In the genomic region with DNA sequence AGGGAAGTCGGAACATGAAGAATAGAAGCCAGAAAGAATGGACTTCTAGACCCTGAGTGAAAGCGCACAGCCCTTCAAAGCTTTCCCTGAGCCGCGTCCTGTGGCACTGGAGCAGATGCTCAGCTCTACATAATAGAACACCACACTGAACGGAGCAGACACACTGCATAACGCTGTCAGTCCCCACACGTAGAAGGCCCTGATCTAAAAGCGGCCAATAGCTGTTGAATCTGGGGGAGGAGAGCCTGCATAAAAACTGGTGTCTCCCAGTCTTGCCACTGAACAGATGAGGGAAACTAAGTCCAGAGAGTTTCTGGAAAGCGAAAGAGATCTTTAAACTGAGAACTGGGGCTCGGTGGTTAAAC, we compare ENCODE assay signal across 8 mouse cellular contexts. TPM values are rescaled to one million over a fixed set of nuclear protein-coding genes. Genes with fewer than 3 reads are reported as not detected.
DNase-seq lines count a peak whose midpoint lies in the region; ATAC-seq and TF ChIP-seq lines count a peak whose summit lies in the region.

No protein-coding gene starts in this region.

- no peaks in the 10 kb centered on the region for H3K9me3 ChIP-seq in heart, embryonic 11.5 days (replicated peaks; ENCODE audit: control insufficient read depth, low read length)
- H3K9me3 ChIP-seq in embryonic facial prominence, embryonic 12.5 days, result no peaks in the 10 kb centered on the region
- H3K9me3 ChIP-seq in intestine, embryonic 14.5 days (ENCODE audit: control insufficient read depth, low read length), result no peaks in the 10 kb centered on the region
- no peaks in the 10 kb centered on the region for H3K9me3 ChIP-seq in liver, postnatal 0 days (ENCODE audit: low read length)

- H3K4me3 ChIP-seq in heart, embryonic 11.5 days (ENCODE audit: low read depth, low read length), result peak overlapping the region; percentile 67
- peak overlapping the region; percentile 64 for H3K4me3 ChIP-seq in embryonic facial prominence, embryonic 12.5 days
- peak overlapping the region; percentile 65 for H3K4me3 ChIP-seq in intestine, embryonic 14.5 days (ENCODE audit: low read depth, low read length)
- H3K4me3 ChIP-seq in liver, postnatal 0 days (ENCODE audit: low read depth, low read length), result peak overlapping the region; percentile 64

- peak overlapping the region; percentile 91 for H3K9ac ChIP-seq in heart, embryonic 11.5 days (ENCODE audit: low read depth, low read length)
- H3K9ac ChIP-seq in embryonic facial prominence, embryonic 12.5 days, result peak overlapping the region; percentile 87
- H3K9ac ChIP-seq in intestine, embryonic 14.5 days (ENCODE audit: low read length), result peak overlapping the region; percentile 82
- peak overlapping the region; percentile 70 for H3K9ac ChIP-seq in liver, postnatal 0 days (replicated peaks)

- no peaks in the 10 kb centered on the region for H3K27me3 ChIP-seq in heart, embryonic 11.5 days (ENCODE audit: control insufficient read depth, insufficient read depth, low read length)
- H3K27me3 ChIP-seq in embryonic facial prominence, embryonic 12.5 days, result no peaks in the 10 kb centered on the region
- H3K27me3 ChIP-seq in intestine, embryonic 14.5 days (replicated peaks; ENCODE audit: control insufficient read depth, insufficient read depth, low read length), result no peaks in the 10 kb centered on the region
- no peaks in the 10 kb centered on the region for H3K27me3 ChIP-seq in liver, postnatal 0 days (ENCODE audit: insufficient read depth, low read length)

- H3K36me3 ChIP-seq in heart, embryonic 11.5 days (ENCODE audit: control insufficient read depth, insufficient read depth, low read length), result no peaks in the 10 kb centered on the region
- H3K36me3 ChIP-seq in embryonic facial prominence, embryonic 12.5 days, result no peaks in the 10 kb centered on the region
- H3K36me3 ChIP-seq in intestine, embryonic 14.5 days (ENCODE audit: control insufficient read depth, insufficient read depth, low read length), result no peaks in the 10 kb centered on the region
- H3K36me3 ChIP-seq in liver, postnatal 0 days (replicated peaks; ENCODE audit: insufficient read depth, low read length), result no peaks in the 10 kb centered on the region

- no peak for TF ChIP-seq CTCF in liver, postnatal 0 days (IDR thresholded peaks at IDR 0.05; ENCODE audit: low read depth)

- no peak for TF ChIP-seq EP300 in liver, postnatal 0 days (IDR thresholded peaks at IDR 0.05; ENCODE audit: low read depth)

- peaks cover 6% of the 10 kb centered on the region; the same call in 1 of the 2 replicates for H3K4me1 ChIP-seq in heart, embryonic 11.5 days (ENCODE audit: control insufficient read depth, insufficient read depth, low read length)
- H3K4me1 ChIP-seq in embryonic facial prominence, embryonic 12.5 days, result peaks cover 20% of the 10 kb centered on the region
- H3K4me1 ChIP-seq in intestine, embryonic 14.5 days (replicated peaks; ENCODE audit: control insufficient read depth, insufficient read depth, low read length), result peaks cover 17% of the 10 kb centered on the region
- peaks cover 13% of the 10 kb centered on the region for H3K4me1 ChIP-seq in liver, postnatal 0 days (ENCODE audit: insufficient read depth)

- H3K4me2 ChIP-seq in heart, embryonic 11.5 days, result peak overlapping the region; percentile 90
- H3K4me2 ChIP-seq in embryonic facial prominence, embryonic 12.5 days (replicated peaks), result peak overlapping the region; percentile 94
- peak overlapping the region; percentile 97 for H3K4me2 ChIP-seq in intestine, embryonic 14.5 days (ENCODE audit: low read length)
- peak overlapping the region; percentile 79 for H3K4me2 ChIP-seq in liver, postnatal 0 days (ENCODE audit: low read depth, low read length)

- WGBS in heart, embryonic 11.5 days (ENCODE audit: insufficient replicate concordance), result 33% methylated on average over 10 of the region's 10 CpGs
- 28% methylated on average over 10 of the region's 10 CpGs for WGBS in embryonic facial prominence, embryonic 12.5 days
- 17% methylated on average over 10 of the region's 10 CpGs for WGBS in intestine, embryonic 14.5 days
- WGBS in liver, postnatal 0 days (ENCODE audit: insufficient replicate concordance), result 21% methylated on average over 10 of the region's 10 CpGs

- peak overlapping the region; percentile 89 for H3K27ac ChIP-seq in heart, embryonic 11.5 days (ENCODE audit: low read depth, low read length)
- peak overlapping the region; percentile 91 for H3K27ac ChIP-seq in embryonic facial prominence, embryonic 12.5 days
- peak overlapping the region; percentile 93 for H3K27ac ChIP-seq in intestine, embryonic 14.5 days (ENCODE audit: low read depth)
- peak overlapping the region; percentile 82 for H3K27ac ChIP-seq in liver, postnatal 0 days (ENCODE audit: low read depth)

- no peak for DNase-seq in heart, adult 11 months
- DNase-seq in Muller cell, postnatal 12 days (ENCODE audit: inconsistent ontology term), result peak; percentile 58
- no peak for DNase-seq in intestine, embryonic 14.5 days (ENCODE audit: low spot score)
- DNase-seq in liver, postnatal 0 days, result no peak
- DNase-seq in right cerebral cortex, postnatal 10 days (ENCODE audit: low spot score in 2 of 2), result peak; percentile 63 to 74
- DNase-seq in gastrocnemius, postnatal 4 days (ENCODE audit: low spot score in 2 of 2), result no peak

- ATAC-seq in heart, embryonic 11.5 days (replicated peaks; ENCODE audit: insufficient number of reproducible peaks, low FRiP score, low TSS enrichment), result no peak; the same call in 1 of the 2 replicates
- ATAC-seq in embryonic facial prominence, embryonic 12.5 days (ENCODE audit: insufficient number of reproducible peaks, insufficient read depth, low FRiP score, low TSS enrichment), result peak; percentile 53; the same call in 1 of the 2 replicates
- peak; percentile 65 for ATAC-seq in intestine, embryonic 14.5 days (replicated peaks; ENCODE audit: low FRiP score, low TSS enrichment, low read depth)
- ATAC-seq in liver, postnatal 0 days, result peak; percentile 60

RNA-seq across cellular contexts. Expression of a gene that starts 0.9 kb away (rescaled TPM):
- 7.2 and 9.5 TPM in 2 replicates for polyA plus RNA-seq in heart, embryonic 11.5 days (2014; fragmentation: Nextera tagmentation; extraction: Ambion mirVana)
- 8.9 and 10.4 TPM in 2 replicates for polyA plus RNA-seq in embryonic facial prominence, embryonic 12.5 days (2016; fragmentation: Nextera tagmentation; extraction: Ambion mirVana)
- polyA plus RNA-seq in intestine, embryonic 14.5 days (2014; fragmentation: Nextera tagmentation; extraction: Ambion mirVana), result 14.1 and 15.0 TPM in 2 replicates
- polyA plus RNA-seq in liver, postnatal 0 days (2015; fragmentation: Nextera tagmentation; extraction: Ambion mirVana), result 0.76 and 1.1 TPM in 2 replicates
- 1 to 10 TPM; 6.2 to 8.1 TPM for total RNA-seq in gastrocnemius, postnatal 4 days (2021)

Comparison
In these comparisons a context has a peak if more than half of its experiments do, and no peak if none do; other contexts are left out.
1. DNase-seq: peak in Muller cell, postnatal 12 days (single experiment) and right cerebral cortex, postnatal 10 days (2 of 2); none in heart, adult 11 months (single experiment), intestine, embryonic 14.5 days (single experiment), liver, postnatal 0 days (single experiment) and gastrocnemius, postnatal 4 days (0 of 2).
2. Peak in every context shown above with its lines, with median percentiles within 50 percentile points of each other: H3K27ac ChIP-seq, H3K4me2 ChIP-seq, H3K4me3 ChIP-seq and H3K9ac ChIP-seq.